Mouse (Mus musculus) lung, postnatal 0 days (tissue): ENCODE data around the gene R3hdml.

Experiments
- CTCF ChIP-seq: IDR thresholded peaks from 2 replicates; pipeline ENCODE4 v1.5.1; 2016; ENCODE audit warnings: antibody characterized with exemption, mild to moderate bottlenecking
- EP300 ChIP-seq: IDR thresholded peaks from 2 replicates; pipeline ENCODE4 v1.6.1; 2016; ENCODE audit warnings: antibody characterized with exemption, mild to moderate bottlenecking, control low read depth

GRCm38 (mm10) chr2:163530418-163530817 is 38.3 kb downstream of the R3hdml start:
- no peak for TF ChIP-seq CTCF
- no peak for TF ChIP-seq EP300
